Mouse (Mus musculus): ENCODE data around the gene 5730596B20Rik.

5730596B20Rik gene

GRCm38 (mm10) chr6:52211170-52211935 is 34.1 kb downstream of the 5730596B20Rik start:
- in situ Hi-C loops (cut with MboI, MseI) = loop anchor here in 1 of 2 experiments (10.0 kb wide), 1 partner anchor 207 kb away; no protein-coding TSS in a partner anchor

- in situ Hi-C loops (cut with MboI, MseI) = loop anchor here in 1 of 2 experiments (10.0 kb wide), 1 partner anchor 207 kb away; no protein-coding TSS in a partner anchor
Measured at GRCm38 (mm10) chr6:52211961-52212360, 34.7 kb downstream of the 5730596B20Rik start.

- in situ Hi-C loops (cut with MboI, MseI) = loop anchor here in 1 of 2 experiments (10.0 kb wide), 1 partner anchor 208 kb away; no protein-coding TSS in a partner anchor
Measured at GRCm38 (mm10) chr6:52212556-52213118, 35.3 kb downstream of the 5730596B20Rik start.

- in situ Hi-C loops (cut with MboI, MseI) = loop anchor here in 1 of 2 experiments (10.0 kb wide), 1 partner anchor 209 kb away; no protein-coding TSS in a partner anchor
Measured at GRCm38 (mm10) chr6:52213119-52213986, 36.1 kb downstream of the 5730596B20Rik start, which contains the start of the genes Hoxa3 and Gm28308. Gene Hoxa3, minus strand, starts transcription at chr6:52213336. Gene Gm28308, minus strand, starts transcription at chr6:52213339.

GRCm38 (mm10) chr6:52214271-52214670 is 37.0 kb downstream of the 5730596B20Rik start:
- in situ Hi-C loops (cut with MboI, MseI) = loop anchor here in 1 of 2 experiments (10.0 kb wide), 1 partner anchor 209 kb away; no protein-coding TSS in a partner anchor

GRCm38 (mm10) chr6:52215070-52215469 is 37.8 kb downstream of the 5730596B20Rik start:
- in situ Hi-C loops (cut with MboI, MseI) = loop anchor here (5.0 to 10.0 kb wide), 4 partner anchors 203 to 603 kb away; partner anchors contain the start of gene Skap2 (in 1 of the 2)

GRCm38 (mm10) chr6:52215771-52216535 is 38.7 kb downstream of the 5730596B20Rik start:
- in situ Hi-C loops (cut with MboI, MseI) = loop anchor here (5.0 to 10.0 kb wide), 4 partner anchors 204 to 604 kb away; partner anchors contain the start of gene Skap2 (in 1 of the 2)

- in situ Hi-C loops (cut with MboI, MseI) = loop anchor here (5.0 to 10.0 kb wide), 4 partner anchors 205 to 605 kb away; partner anchors contain the start of gene Skap2 (in 1 of the 2)
Measured at GRCm38 (mm10) chr6:52216691-52217458, 39.6 kb downstream of the 5730596B20Rik start.

GRCm38 (mm10) chr6:52217459-52217768 is 40.1 kb downstream of the 5730596B20Rik start:
- in situ Hi-C loops (cut with MboI, MseI) = loop anchor here (5.0 to 10.0 kb wide), 4 partner anchors 205 to 605 kb away; partner anchors contain the start of gene Skap2 (in 1 of the 2)

GRCm38 (mm10) chr6:52217895-52218642 is 40.8 kb downstream of the 5730596B20Rik start:
- in situ Hi-C loops (cut with MboI, MseI) = loop anchor here (5.0 to 10.0 kb wide), 4 partner anchors 206 to 606 kb away; partner anchors contain the start of gene Skap2 (in 1 of the 2)

- in situ Hi-C loops (cut with MboI, MseI) = loop anchor here (5.0 to 10.0 kb wide), 4 partner anchors 206 to 606 kb away; partner anchors contain the start of gene Skap2 (in 1 of the 2)
Measured at GRCm38 (mm10) chr6:52218643-52219215, 41.4 kb downstream of the 5730596B20Rik start.

- in situ Hi-C loops (cut with MboI, MseI) = loop anchor here (5.0 to 10.0 kb wide), 4 partner anchors 207 to 607 kb away; partner anchors contain the start of gene Skap2 (in 1 of the 2)
Measured at GRCm38 (mm10) chr6:52219234-52219942, 42.1 kb downstream of the 5730596B20Rik start.

GRCm38 (mm10) chr6:52220003-52220864 is 42.9 kb downstream of the 5730596B20Rik start:
- in situ Hi-C loops (cut with MboI, MseI) = loop anchor here (5.0 to 10.0 kb wide), 8 partner anchors 375 to 1045 kb away; no protein-coding TSS in a partner anchor

- in situ Hi-C loops (cut with MboI, MseI) = loop anchor here (5.0 to 10.0 kb wide), 8 partner anchors 376 to 1046 kb away; no protein-coding TSS in a partner anchor
Measured at GRCm38 (mm10) chr6:52220865-52221310, 43.6 kb downstream of the 5730596B20Rik start.

- in situ Hi-C loops (cut with MboI, MseI) = loop anchor here (5.0 to 10.0 kb wide), 8 partner anchors 377 to 1047 kb away; no protein-coding TSS in a partner anchor
Measured at GRCm38 (mm10) chr6:52221337-52221992, 44.2 kb downstream of the 5730596B20Rik start, which contains the start of gene Hoxa7. Gene Hoxa7, minus strand, starts transcription at chr6:52221854.
